Mouse (Mus musculus) bone marrow, adult 2 months (tissue): ENCODE measurements around the gene Rab5c. TPM values are rescaled to one million over a fixed set of nuclear protein-coding genes. Genes with fewer than 3 reads are reported as not detected.
A peak's percentile ranks its signal among the peaks of the same experiment; 100 is the strongest.

Experiments used
- H3K27ac ChIP-seq: fragments of 200-500 bp; 2 replicates; pipeline ENCODE4 v1.5.1; 2012; ENCODE audit warnings: low read depth, mild to moderate bottlenecking, control low read depth, inconsistent platforms, low read length; ENCODE audit not compliant: control insufficient read depth, poor library complexity, insufficient read depth
- H3K4me1 ChIP-seq: fragments of 200-500 bp; 2 replicates; pipeline ENCODE4 v1.6.1; 2011; ENCODE audit warnings: low read length; ENCODE audit not compliant: control insufficient read depth, insufficient read depth
- H3K4me3 ChIP-seq: fragments of 200-500 bp; replicated peaks from 2 replicates; pipeline ENCODE3; 2011; ENCODE audit warnings: mild to moderate bottlenecking, low read depth, low read length, control low read depth; ENCODE audit not compliant: control insufficient read depth
- CTCF ChIP-seq: fragments of 200-500 bp; IDR thresholded peaks from 2 replicates; pipeline ENCODE4 v1.5.1; 2011; ENCODE audit warnings: low read length, control low read depth; ENCODE audit not compliant: control insufficient read depth, insufficient read depth
- POLR2A ChIP-seq: fragments of 200-500 bp; IDR thresholded peaks from 2 replicates; pipeline ENCODE4 v1.6.1; 2011; ENCODE audit warnings: low read depth, mild to moderate bottlenecking, control low read depth, low read length, borderline replicate concordance; ENCODE audit not compliant: control insufficient read depth
- WGBS: fragments of 180-500 bp; shearing (Covaris S2); methylation state at CpG from one replicate; pipeline ENCODE4 v1.1.7; 2018; 5-methylcytosine and 5-hydroxymethylcytosine counted together
- polyA plus RNA-seq: library from polyadenylated mRNA; stranded (reverse); fragments of >200 nt; gene quantifications from 2 replicates; pipeline ENCODE4 v1.2.4, GENCODE M21; 2011; ENCODE audit warnings: low replicate concordance; ENCODE audit not compliant: missing spikeins, insufficient read depth, insufficient read length

Gene Rab5c
- polyA plus RNA-seq, 1 experiment, result 126 TPM

GRCm38 (mm10) chr11:100735134-100735865 is 2.7 kb downstream of the Rab5c start:
- no peak for TF ChIP-seq POLR2A
- no peak for TF ChIP-seq CTCF
- peaks cover 10% of the 10 kb centered on the region for H3K4me1 ChIP-seq
- peak overlapping the region; percentile 62 for H3K27ac ChIP-seq
- 49% methylated on average over 9 of the region's 9 CpGs for WGBS
- H3K4me3 ChIP-seq, result peak overlapping the region; percentile 64

DNA sequence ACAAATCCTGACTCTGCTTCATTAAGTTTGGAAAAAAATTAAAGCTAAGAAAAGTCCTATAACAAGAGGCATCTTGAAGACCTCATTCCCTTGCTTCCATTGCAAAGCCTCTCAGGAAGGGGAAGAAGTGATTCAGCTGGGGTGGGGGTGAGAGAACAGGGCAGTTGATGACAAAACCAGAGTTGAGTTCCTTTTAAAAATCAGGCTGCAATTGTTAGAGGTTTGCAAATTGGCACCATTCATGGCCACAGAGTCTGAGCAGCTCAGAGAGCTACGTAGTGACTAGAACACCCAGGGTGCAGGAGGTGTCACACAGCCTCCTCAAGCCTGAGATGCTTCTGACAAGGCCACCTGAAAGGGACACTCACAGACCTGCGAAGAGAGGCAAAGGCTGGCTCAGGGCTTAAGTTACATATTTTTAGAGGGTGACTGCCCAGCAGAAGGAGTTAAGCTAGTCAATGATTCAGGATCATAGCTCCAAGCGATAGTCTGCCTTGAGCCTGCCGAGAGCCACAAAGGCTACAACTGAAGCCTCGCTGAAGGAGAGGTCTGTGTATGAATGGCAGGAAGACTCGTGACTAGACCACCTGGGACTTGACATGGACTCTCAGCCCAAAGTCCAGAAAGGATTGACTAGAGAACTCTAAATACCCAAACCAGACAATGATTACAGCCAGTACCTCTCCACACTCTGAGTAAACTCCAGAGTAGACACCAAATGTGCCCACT is 7.4 kb downstream of the Rab5c start:
- peaks cover 9% of the 10 kb centered on the region for H3K4me1 ChIP-seq
- 77% methylated on average over 6 of the region's 6 CpGs for WGBS

DNA sequence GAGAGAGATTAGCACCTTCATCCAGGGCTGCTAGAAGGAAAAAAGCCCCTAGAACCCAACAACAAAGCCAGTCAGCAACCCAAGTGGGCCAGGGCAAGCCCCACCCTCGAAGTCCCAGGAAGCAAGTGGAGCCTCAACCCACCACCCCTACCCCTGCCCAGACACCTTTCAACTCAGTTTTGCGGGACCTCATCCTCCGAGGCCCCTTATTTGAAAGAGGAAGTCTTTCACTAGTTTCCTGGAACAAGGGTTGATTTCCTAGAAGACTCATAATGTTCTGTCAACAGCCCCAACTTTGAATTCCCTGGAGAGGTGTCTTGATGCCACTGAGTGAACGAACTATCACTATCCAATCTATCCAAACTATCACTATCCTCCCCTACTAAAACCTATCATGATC is 8.0 kb downstream of the Rab5c start:
- peaks cover 9% of the 10 kb centered on the region for H3K4me1 ChIP-seq
- TF ChIP-seq CTCF (no peak), POLR2A (no peak)
- H3K4me3 ChIP-seq, result no peak overlapping the region
- no peak overlapping the region for H3K27ac ChIP-seq
- WGBS, result 22% methylated on average over 4 of the region's 4 CpGs

More for the DNA sequence above, 7.4 kb downstream of the Rab5c start:
- no peak for TF ChIP-seq CTCF
- TF ChIP-seq POLR2A, result no peak
- H3K27ac ChIP-seq, result peak overlapping the region; percentile 24; the same call in 1 of the 2 replicates
- H3K4me3 ChIP-seq, result no peak overlapping the region

DNA sequence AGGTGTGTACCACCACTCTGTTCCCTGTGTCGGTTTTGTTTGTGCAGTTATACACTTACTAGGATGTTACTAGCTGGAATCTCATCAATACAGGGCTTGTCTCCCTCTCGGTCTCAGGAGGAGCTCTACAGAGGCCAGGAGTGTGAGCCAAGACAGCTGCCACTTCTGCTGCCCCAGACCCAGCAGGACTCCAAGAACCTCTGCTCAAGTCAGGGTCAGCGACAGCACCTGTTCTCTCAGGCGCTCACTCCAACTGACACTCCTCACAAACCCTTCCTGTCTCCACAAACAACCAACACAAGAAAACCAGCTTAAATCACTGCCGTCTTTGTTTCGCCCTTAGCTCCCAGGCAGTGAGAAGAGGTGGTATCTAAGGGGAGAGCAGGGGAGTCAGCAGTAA is 9.4 kb downstream of the Rab5c start:
- Histone ChIP-seq H3K4me1 (peaks cover 14% of the 10 kb centered on the region), H3K4me3 (no peak overlapping the region), H3K27ac (no peak overlapping the region)
- TF ChIP-seq CTCF, result no peak
- TF ChIP-seq POLR2A, result no peak
- 83% methylated on average over 6 of the region's 6 CpGs for WGBS

DNA sequence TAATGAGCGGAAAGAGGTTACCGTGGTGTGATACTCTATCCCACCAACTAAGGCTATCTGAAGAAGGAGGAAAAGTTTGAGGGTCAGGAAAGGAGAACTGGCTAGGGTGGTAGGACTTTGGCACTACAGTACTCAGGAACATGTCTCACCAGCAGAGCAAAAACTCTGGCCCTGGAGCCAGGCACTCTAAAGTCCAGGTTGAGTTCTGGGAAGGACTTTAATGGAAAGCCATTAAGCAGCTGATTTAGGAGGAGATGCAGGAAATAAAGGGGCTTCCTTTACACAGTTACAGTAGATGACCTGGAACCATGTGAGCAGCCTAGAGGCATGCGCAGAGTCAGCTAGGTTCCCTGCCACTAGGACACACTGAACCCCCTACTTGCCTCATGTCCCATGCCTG is 10.8 kb downstream of the Rab5c start:
- H3K27ac ChIP-seq, result no peak overlapping the region
- 94% methylated on average over 3 of the region's 3 CpGs for WGBS
- H3K4me1 ChIP-seq, result peaks cover 18% of the 10 kb centered on the region

GRCm38 (mm10) chr11:100724919-100725512 is 13.0 kb downstream of the Rab5c start:
- Histone ChIP-seq H3K4me3 (no peak overlapping the region), H3K4me1 (peaks cover 18% of the 10 kb centered on the region), H3K27ac (peak overlapping the region; percentile 4)
- 21% methylated on average over 5 of the region's 5 CpGs for WGBS
- TF ChIP-seq POLR2A (no peak), CTCF (no peak)

More for the DNA sequence above, 10.8 kb downstream of the Rab5c start:
- no peak for TF ChIP-seq POLR2A
- no peak for TF ChIP-seq CTCF
- H3K4me3 ChIP-seq, result no peak overlapping the region

DNA sequence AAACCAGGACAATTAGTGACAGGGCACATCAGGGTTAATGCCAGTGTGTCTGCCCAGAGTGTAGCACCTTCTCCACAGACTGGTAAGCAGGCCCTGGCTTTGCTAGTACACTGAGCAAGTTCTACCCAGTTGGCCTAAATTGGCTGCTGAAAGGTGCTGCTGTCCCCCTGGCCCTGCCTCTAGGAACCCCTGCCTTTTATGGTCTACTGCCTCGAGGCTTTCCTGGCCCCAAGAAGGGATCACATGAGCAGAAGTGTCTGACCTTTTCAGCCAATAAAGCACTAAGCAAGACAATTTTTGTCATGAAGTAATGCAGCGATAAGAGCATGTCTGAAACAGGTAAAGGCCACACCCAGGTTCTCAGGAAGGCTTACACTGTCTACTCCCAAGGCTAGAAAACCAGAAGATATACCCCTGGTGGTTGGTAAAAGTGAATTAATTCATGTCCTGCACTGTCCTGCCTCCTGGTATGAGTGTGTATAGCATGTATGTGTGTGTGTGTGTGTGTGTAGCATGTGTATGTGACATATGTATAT is 15.5 kb downstream of the Rab5c start:
- H3K27ac ChIP-seq, result peak overlapping the region; percentile 46
- H3K4me3 ChIP-seq, result no peak overlapping the region
- H3K4me1 ChIP-seq, result peaks cover 18% of the 10 kb centered on the region
- TF ChIP-seq POLR2A, result no peak
- TF ChIP-seq CTCF, result no peak
- WGBS, result 32% methylated on average over 2 of the region's 2 CpGs
